Mouse (Mus musculus) CH12.LX (cell line): ENCODE results near the gene Nkx2-3. TPM values are rescaled to one million over a fixed set of nuclear protein-coding genes. Genes with fewer than 3 reads are reported as not detected.

Experiments used
- DNase-seq: peaks from one replicate; pipeline ENCODE4 v3.0.0-alpha.2; 2013; ENCODE audit errors: extremely low read depth
- H3K27ac ChIP-seq: 2 replicates; pipeline ENCODE4 v1.5.1; 2012; ENCODE audit warnings: low read depth, mild to moderate bottlenecking, control low read depth, moderate library complexity; ENCODE audit not compliant: insufficient read depth
- H3K27me3 ChIP-seq: replicated peaks from 2 replicates; pipeline ENCODE3; 2012; ENCODE audit warnings: inconsistent platforms
- H3K36me3 ChIP-seq, 2 experiments: replicated peaks in 1 of 2; 2 replicates each; pipeline versions ENCODE3 to v1.6.1; 2012; ENCODE audit warnings: inconsistent platforms in 1 of 2, low read length in 1 of 2, mild to moderate bottlenecking in 1 of 2, mixed read lengths in 1 of 2, moderate library complexity in 1 of 2; ENCODE audit not compliant: control insufficient read depth in 1 of 2, insufficient read depth in 1 of 2
- H3K4me1 ChIP-seq, 2 experiments: 2 replicates each; pipeline ENCODE4 v1.6.1; 2012; ENCODE audit warnings: inconsistent platforms in 1 of 2, moderate library complexity in 1 of 2; ENCODE audit not compliant: insufficient read depth in 2 of 2, control insufficient read depth in 1 of 2
- H3K4me2 ChIP-seq: 2 replicates; pipeline ENCODE4 v1.6.1; 2012; ENCODE audit warnings: low read depth, mild to moderate bottlenecking, control low read depth; ENCODE audit not compliant: poor library complexity, insufficient read depth, severe bottlenecking
- H3K4me3 ChIP-seq, 3 experiments: fragments of 150-350 bp in 1 of 3; sonication (generic) in 1 of 3; replicated peaks in 1 of 3; 2 replicates each; pipeline versions ENCODE3 to v1.5.1; 2011 to 2012; ENCODE audit warnings: low read depth in 2 of 3, low read length in 2 of 3, mild to moderate bottlenecking in 2 of 3, moderate library complexity in 2 of 3, control low read depth in 1 of 3, improper control_type of control experiment in 1 of 3, inconsistent platforms in 1 of 3, mixed read lengths in 1 of 3; ENCODE audit not compliant: poor library complexity in 1 of 3
- H3K79me2 ChIP-seq: replicated peaks from 2 replicates; pipeline ENCODE4 v1.6.1; 2012; ENCODE audit warnings: mild to moderate bottlenecking, moderate library complexity; ENCODE audit not compliant: control insufficient read depth, poor library complexity, insufficient read depth, severe bottlenecking; ENCODE audit errors: extremely low read depth
- H3K9ac ChIP-seq: 2 replicates; pipeline ENCODE4 v1.6.1; 2012; ENCODE audit warnings: low read depth, mild to moderate bottlenecking, control low read depth, moderate library complexity; ENCODE audit not compliant: insufficient read depth
- H3K9me3 ChIP-seq: replicated peaks from 2 replicates; pipeline ENCODE3; 2012; ENCODE audit warnings: low read length, inconsistent platforms, mixed read lengths
- BHLHE40 ChIP-seq: IDR thresholded peaks from 2 replicates; pipeline ENCODE4 v1.6.1; 2011; ENCODE audit warnings: mild to moderate bottlenecking, low read depth, low read length, improper control_type of control experiment
- E2F4 ChIP-seq: IDR thresholded peaks from 2 replicates; pipeline ENCODE4 v1.6.1; 2011; ENCODE audit warnings: low read depth, low read length, improper control_type of control experiment; ENCODE audit not compliant: insufficient replicate concordance
- ELF1 ChIP-seq: IDR thresholded peaks from 2 replicates; pipeline ENCODE4 v1.6.1; 2014; ENCODE audit warnings: low read depth, mild to moderate bottlenecking, inconsistent platforms, low read length, improper control_type of control experiment
- ETS1 ChIP-seq: conservative IDR thresholded peaks from 2 replicates; pipeline ENCODE4 v1.6.1; 2012; ENCODE audit warnings: low read depth, mild to moderate bottlenecking, inconsistent platforms, low read length, improper control_type of control experiment, moderate library complexity
- GABPA ChIP-seq: IDR thresholded peaks from 2 replicates; pipeline ENCODE4 v1.6.1; 2012; ENCODE audit warnings: low read depth, low read length, improper control_type of control experiment, inconsistent platforms; ENCODE audit not compliant: insufficient replicate concordance
- HCFC1 ChIP-seq: IDR thresholded peaks from 2 replicates; pipeline ENCODE4 v1.6.1; 2012; ENCODE audit warnings: low read depth, mild to moderate bottlenecking, inconsistent platforms, low read length, improper control_type of control experiment
- IRF4 ChIP-seq: IDR thresholded peaks from 2 replicates; pipeline ENCODE4 v1.6.1; 2014; ENCODE audit warnings: low read depth, mild to moderate bottlenecking, inconsistent platforms, low read length, improper control_type of control experiment
- JUN ChIP-seq: IDR thresholded peaks from 2 replicates; pipeline ENCODE4 v1.6.1; 2011; ENCODE audit warnings: low read depth, mild to moderate bottlenecking, low read length, improper control_type of control experiment, moderate library complexity; ENCODE audit not compliant: insufficient read depth
- MAFK ChIP-seq: IDR thresholded peaks from 2 replicates; pipeline ENCODE4 v1.6.1; 2011; ENCODE audit warnings: low read length, improper control_type of control experiment; ENCODE audit not compliant: insufficient replicate concordance
- MAZ ChIP-seq: IDR thresholded peaks from 2 replicates; pipeline ENCODE4 v1.6.1; 2012; ENCODE audit warnings: low read depth, mild to moderate bottlenecking, inconsistent platforms, low read length, improper control_type of control experiment, moderate library complexity
- MEF2A ChIP-seq: IDR thresholded peaks from 2 replicates; pipeline ENCODE4 v1.6.1; 2014; ENCODE audit warnings: low read depth, mild to moderate bottlenecking, inconsistent platforms, low read length, improper control_type of control experiment, borderline replicate concordance
- MYC ChIP-seq: IDR thresholded peaks from 2 replicates; pipeline ENCODE4 v1.6.1; 2011; ENCODE audit warnings: low read depth, mild to moderate bottlenecking, improper control_type of control experiment, low read length
- PAX5 ChIP-seq: IDR thresholded peaks from 2 replicates; pipeline ENCODE4 v1.6.1; 2012; ENCODE audit warnings: low read length, inconsistent platforms, mixed read lengths
- POLR2A ChIP-seq: IDR thresholded peaks from 2 replicates; pipeline ENCODE4 v1.6.1; 2011; ENCODE audit warnings: low read depth, mild to moderate bottlenecking, improper control_type of control experiment, low read length
- POLR2AphosphoS2 ChIP-seq: IDR thresholded peaks from 2 replicates; pipeline ENCODE4 v1.6.1; 2011; ENCODE audit warnings: low read depth, low read length, improper control_type of control experiment
- RAD21 ChIP-seq: IDR thresholded peaks from 2 replicates; pipeline ENCODE4 v1.6.1; 2011; ENCODE audit warnings: low read depth, mild to moderate bottlenecking, low read length, improper control_type of control experiment, moderate library complexity
- RCOR1 ChIP-seq: conservative IDR thresholded peaks from 2 replicates; pipeline ENCODE4 v1.6.1; 2012; ENCODE audit warnings: low read depth, mild to moderate bottlenecking, inconsistent platforms, low read length, improper control_type of control experiment
- SMC3 ChIP-seq: IDR thresholded peaks from 2 replicates; pipeline ENCODE4 v1.6.1; 2011; ENCODE audit warnings: low read depth, low read length, improper control_type of control experiment
- TCF12 ChIP-seq: IDR thresholded peaks from 2 replicates; pipeline ENCODE4 v1.6.1; 2014; ENCODE audit warnings: low read depth, mild to moderate bottlenecking, inconsistent platforms, low read length, improper control_type of control experiment
- USF2 ChIP-seq: conservative IDR thresholded peaks from 2 replicates; pipeline ENCODE4 v1.6.1; 2011; ENCODE audit warnings: low read depth, low read length, improper control_type of control experiment
- ZNF384 ChIP-seq: IDR thresholded peaks from 2 replicates; pipeline ENCODE4 v1.6.1; 2012; ENCODE audit warnings: low read depth, low read length, improper control_type of control experiment, inconsistent platforms
- dilution Hi-C: fragments of 300-500 bp; cut with MboI; formaldehyde crosslinking; loops from 2 replicates; pipeline ENCODE4 v1.14.3; 2020; ENCODE audit warnings: low sequenced_read_pairs; ENCODE audit not compliant: extremely low pct_unique_long_range_greater_than_20kb, extremely low pct_ligation_motif_present
- in situ Hi-C: fragments of 300-500 bp; cut with MboI; formaldehyde crosslinking; loops from 3 replicates; pipeline ENCODE4 v1.14.3; 2019; ENCODE audit warnings: low sequenced_read_pairs, low pct_ligation_motif_present, low pct_unique_long_range_greater_than_20kb, mixed read lengths
- polyA plus RNA-seq: library from polyadenylated mRNA; unstranded; fragments of >175 nt; gene quantifications from 2 replicates; pipeline ENCODE4 v1.2.1, GENCODE M21; 2012; ENCODE audit warnings: low read depth; ENCODE audit not compliant: insufficient read length
- total RNA-seq, 2 experiments: library from RNA; depleted of rRNA; stranded (reverse); fragments of 300-350 nt in 1 of 2; fragments of >200 nt in 1 of 2; gene quantifications; 2 replicates each; pipeline ENCODE4 v1.2.3; 2012 to 2014

Nkx2-3 gene
- total and polyA plus RNA-seq, 3 experiments: not detected

DNA sequence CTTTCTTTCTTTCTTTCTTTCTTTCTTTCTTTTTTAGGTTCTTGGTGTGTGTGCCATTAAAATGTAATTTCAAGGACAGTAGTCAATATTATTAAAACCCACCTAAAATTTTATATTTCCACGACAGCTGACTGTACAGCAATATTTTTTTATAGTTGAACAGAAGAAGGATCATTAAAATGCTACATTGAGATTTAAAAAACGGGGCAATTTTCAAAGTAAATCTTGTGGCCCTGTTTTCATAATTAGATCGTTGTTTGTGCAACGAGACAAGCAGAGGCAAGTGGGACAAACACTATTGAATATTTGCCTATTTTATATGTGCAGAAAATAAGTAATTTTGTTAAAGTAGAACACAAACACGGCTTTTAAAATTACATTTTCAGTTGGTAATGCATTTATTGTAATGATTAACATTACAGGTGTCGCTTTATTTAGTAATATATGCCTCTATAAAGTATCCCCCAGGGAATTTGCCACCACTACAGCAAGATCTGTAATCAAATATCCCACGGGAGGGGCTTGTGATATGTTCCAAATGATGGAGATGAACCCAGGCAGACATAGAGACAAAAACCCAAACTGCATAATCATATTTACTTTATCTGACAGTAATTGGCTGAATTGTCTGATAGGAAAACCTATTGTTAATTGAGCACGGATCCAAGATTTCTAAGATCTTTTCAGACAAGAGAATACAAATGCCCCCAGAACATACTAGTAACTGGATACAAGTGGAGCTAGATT, 3.2 kb upstream of the Nkx2-3 start:
- no peaks in the 10 kb centered on the region for H3K27me3 ChIP-seq
- in situ Hi-C loops (no loop called here), dilution Hi-C loops (no loop called here)
- TF ChIP-seq IRF4 (no peak), MAFK (no peak), MEF2A (no peak), POLR2AphosphoS2 (no peak), SMC3 (no peak), MAZ (no peak), ZNF384 (no peak), MYC (no peak), POLR2A (no peak), PAX5 (no peak), RCOR1 (no peak), JUN (no peak), RAD21 (no peak), ELF1 (no peak)
- H3K4me2 ChIP-seq: no peak overlapping the region
- no peaks in the 10 kb centered on the region for H3K36me3 ChIP-seq
- no peak overlapping the region for H3K4me3 ChIP-seq
- no peak overlapping the region for H3K27ac ChIP-seq
- H3K9ac ChIP-seq: no peak overlapping the region
- H3K79me2 ChIP-seq: no peaks in the 10 kb centered on the region
- peaks cover 6% of the 10 kb centered on the region for H3K9me3 ChIP-seq
- DNase-seq: no peak
- peaks cover 0 to 23% of the 10 kb centered on the region in 2 experiments; a peak in 3 of 4 replicates for H3K4me1 ChIP-seq

DNA sequence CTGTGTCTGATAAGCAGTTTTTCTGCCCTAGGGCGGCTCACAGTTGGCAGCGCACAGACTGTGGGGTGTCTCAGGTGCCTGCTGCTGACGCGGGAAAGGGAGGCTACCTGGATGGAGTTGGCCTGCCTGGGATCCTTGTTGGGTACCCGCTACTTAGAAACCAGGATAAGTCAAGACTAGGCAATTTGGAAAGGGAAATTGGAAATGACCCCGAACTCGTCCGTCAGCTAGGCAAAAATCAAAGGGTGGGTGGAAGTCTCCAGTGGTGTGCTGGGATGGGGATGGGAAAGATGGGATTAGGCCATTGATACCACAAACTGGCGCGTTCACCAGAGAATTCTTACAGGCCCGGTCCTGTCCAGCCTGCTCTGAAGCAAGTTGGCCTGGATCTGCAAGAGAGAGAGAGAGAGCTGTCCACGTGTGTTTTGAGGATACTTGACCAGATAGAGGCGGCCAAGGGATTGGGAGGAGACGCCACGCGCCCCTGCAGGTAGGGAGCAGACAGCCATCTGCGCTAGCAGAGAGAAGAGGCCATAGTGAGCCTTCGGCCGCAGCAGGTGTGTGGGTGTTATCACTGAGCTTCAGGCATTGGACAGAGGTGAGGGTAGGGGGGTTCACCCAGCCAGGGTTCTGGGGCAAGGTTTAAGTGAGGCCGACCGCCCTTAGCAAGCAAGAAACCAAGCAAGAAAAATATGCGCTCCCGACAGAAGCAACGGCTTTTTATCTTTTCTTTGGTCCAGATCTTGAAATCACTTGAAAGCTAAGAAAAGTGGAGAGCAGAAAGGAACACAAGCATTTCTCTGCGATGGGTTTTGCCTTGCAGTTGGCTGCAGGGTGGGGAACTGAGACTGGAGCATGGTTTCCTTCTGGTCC, 2.4 kb upstream of the Nkx2-3 start:
- H3K4me2 ChIP-seq: no peak overlapping the region
- dilution Hi-C loops: no loop called here
- no peak overlapping the region for H3K4me3 ChIP-seq
- no peaks in the 10 kb centered on the region for H3K79me2 ChIP-seq
- peaks cover 13% of the 10 kb centered on the region for H3K9me3 ChIP-seq
- TF ChIP-seq HCFC1 (no peak), GABPA (no peak), TCF12 (no peak), RAD21 (no peak), ELF1 (no peak), BHLHE40 (no peak), JUN (no peak), IRF4 (no peak), RCOR1 (no peak), ETS1 (no peak), ZNF384 (no peak), MEF2A (no peak), USF2 (no peak), E2F4 (no peak)
- in situ Hi-C loops: no loop called here
- no peak overlapping the region for H3K27ac ChIP-seq
- no peak overlapping the region for H3K9ac ChIP-seq
- H3K4me1 ChIP-seq: peaks cover 0 to 23% of the 10 kb centered on the region in 2 experiments; a peak in 3 of 4 replicates
- peaks cover 3% of the 10 kb centered on the region for H3K27me3 ChIP-seq
- no peaks in the 10 kb centered on the region for H3K36me3 ChIP-seq
- no peak for DNase-seq
